Mouse (Mus musculus) ES-Bruce4 (cell line): ENCODE results near the gene Rhou. TPM values are rescaled to one million over a fixed set of nuclear protein-coding genes. Genes with fewer than 3 reads are reported as not detected.

Experiments
- H3K27ac ChIP-seq: 2 replicates; pipeline ENCODE4 v1.5.1; 2012; ENCODE audit warnings: low read length, inconsistent platforms; ENCODE audit not compliant: insufficient read depth
- H3K27me3 ChIP-seq: 2 replicates; pipeline ENCODE4 v1.6.1; 2012; ENCODE audit warnings: mild to moderate bottlenecking, low read length, inconsistent platforms; ENCODE audit not compliant: control insufficient read depth, poor library complexity, insufficient read depth, severe bottlenecking
- H3K36me3 ChIP-seq: 2 replicates; pipeline ENCODE4 v1.6.1; 2012; ENCODE audit warnings: inconsistent platforms, mild to moderate bottlenecking, low read length, moderate library complexity; ENCODE audit not compliant: control insufficient read depth, poor library complexity, insufficient read depth, severe bottlenecking
- H3K4me1 ChIP-seq: one replicate; pipeline ENCODE4 v1.8.1; 2011; ENCODE audit warnings: low read length; ENCODE audit not compliant: control insufficient read depth, insufficient read depth
- H3K4me3 ChIP-seq: 2 replicates; pipeline ENCODE4 v1.5.1; 2011; ENCODE audit warnings: low read depth, mild to moderate bottlenecking, low read length
- H3K9ac ChIP-seq: 2 replicates; pipeline ENCODE4 v1.6.1; 2012; ENCODE audit warnings: low read depth, mild to moderate bottlenecking, inconsistent platforms; ENCODE audit not compliant: poor library complexity, severe bottlenecking
- H3K9me3 ChIP-seq: replicated peaks from 2 replicates; pipeline ENCODE4 v1.6.1; 2012; ENCODE audit warnings: mild to moderate bottlenecking, low read length, inconsistent platforms; ENCODE audit not compliant: control insufficient read depth, poor library complexity, insufficient read depth, severe bottlenecking
- CTCF ChIP-seq: IDR thresholded peaks from one replicate; pipeline ENCODE4 v1.8.1; 2011; ENCODE audit warnings: low read depth, low read length
- EP300 ChIP-seq: IDR thresholded peaks from 2 replicates; pipeline ENCODE4 v1.6.1; 2011; ENCODE audit warnings: low read depth, low read length; ENCODE audit not compliant: insufficient read depth
- POLR2A ChIP-seq: IDR thresholded peaks from one replicate; pipeline ENCODE4 v1.8.1; 2011; ENCODE audit warnings: low read length; ENCODE audit not compliant: insufficient read depth
- polyA plus RNA-seq: library from polyadenylated mRNA; stranded (reverse); fragments of >200 nt; gene quantifications from 2 replicates; pipeline ENCODE4 v1.2.4, GENCODE M21; 2011; ENCODE audit warnings: low read depth; ENCODE audit not compliant: missing spikeins, insufficient read depth, insufficient read length

Rhou gene
- polyA plus RNA-seq, 1 experiment, result 60.7 TPM

DNA sequence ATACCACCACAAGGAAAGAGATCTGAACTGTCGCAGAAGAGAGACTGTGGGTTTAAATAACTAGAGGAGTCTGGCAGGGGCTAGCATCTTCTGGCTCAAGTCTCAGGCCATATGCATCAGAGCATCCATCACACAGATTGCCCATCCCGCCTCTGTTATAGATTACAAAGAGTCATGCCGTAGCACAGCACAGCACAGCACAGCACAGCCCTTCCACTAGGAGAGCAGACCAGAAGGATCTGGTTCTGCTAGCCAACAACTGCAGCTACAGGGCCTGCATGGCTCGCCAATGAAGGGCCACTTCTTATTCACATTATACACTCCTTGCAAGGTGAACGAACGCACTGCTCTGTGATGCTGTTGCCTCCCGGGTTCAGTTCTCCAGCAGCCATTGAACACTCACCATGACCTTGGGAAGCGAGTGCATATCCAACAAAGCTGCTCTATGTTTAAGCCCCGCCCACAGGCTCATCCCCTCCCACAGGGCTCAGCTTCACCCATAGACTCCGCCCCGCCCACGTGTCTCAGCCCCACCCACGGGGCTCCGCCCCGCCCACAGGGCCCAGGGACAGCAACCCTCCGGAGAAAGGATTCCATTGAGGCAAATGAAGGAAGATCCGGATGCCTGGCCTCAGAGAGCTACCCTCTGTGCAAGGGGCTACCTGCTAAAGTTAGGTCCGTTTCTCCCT, 28.5 kb downstream of the Rhou start:
- H3K27me3 ChIP-seq, result no peaks in the 10 kb centered on the region
- H3K36me3 ChIP-seq, result no peaks in the 10 kb centered on the region
- TF ChIP-seq EP300 (no peak), CTCF (no peak), POLR2A (peak; percentile 43)
- peak overlapping the region; percentile 50 for H3K9ac ChIP-seq
- peak overlapping the region; percentile 63 for H3K27ac ChIP-seq
- H3K9me3 ChIP-seq, result no peaks in the 10 kb centered on the region
- peaks cover 3% of the 10 kb centered on the region for H3K4me1 ChIP-seq
- peak overlapping the region; percentile 58 for H3K4me3 ChIP-seq

DNA sequence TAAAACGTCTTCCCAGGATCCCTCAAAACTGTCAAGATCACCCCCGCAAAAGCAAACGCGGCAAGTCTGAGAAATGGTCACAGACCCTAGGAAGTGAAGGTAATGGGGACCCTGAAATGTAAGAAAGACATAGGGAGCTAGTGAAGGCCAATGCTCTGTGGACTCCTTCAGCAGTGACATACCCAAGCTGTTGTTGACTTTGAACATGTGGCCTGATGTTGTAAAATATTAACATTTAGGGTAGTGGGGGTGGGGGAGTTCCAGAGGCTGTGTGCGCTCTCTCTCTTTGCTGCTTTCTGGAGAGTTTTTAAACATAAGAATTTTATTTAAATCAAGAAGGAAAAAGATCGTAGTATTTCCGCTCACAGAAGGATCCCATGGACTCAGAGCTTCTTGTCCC, 29.6 kb downstream of the Rhou start:
- H3K9ac ChIP-seq, result peak overlapping the region; percentile 50
- no peaks in the 10 kb centered on the region for H3K9me3 ChIP-seq
- TF ChIP-seq POLR2A (no peak), CTCF (no peak), EP300 (no peak)
- H3K27ac ChIP-seq, result peak overlapping the region; percentile 65
- no peaks in the 10 kb centered on the region for H3K36me3 ChIP-seq
- peaks cover 7% of the 10 kb centered on the region for H3K4me1 ChIP-seq
- no peak overlapping the region for H3K4me3 ChIP-seq
- no peaks in the 10 kb centered on the region for H3K27me3 ChIP-seq

DNA sequence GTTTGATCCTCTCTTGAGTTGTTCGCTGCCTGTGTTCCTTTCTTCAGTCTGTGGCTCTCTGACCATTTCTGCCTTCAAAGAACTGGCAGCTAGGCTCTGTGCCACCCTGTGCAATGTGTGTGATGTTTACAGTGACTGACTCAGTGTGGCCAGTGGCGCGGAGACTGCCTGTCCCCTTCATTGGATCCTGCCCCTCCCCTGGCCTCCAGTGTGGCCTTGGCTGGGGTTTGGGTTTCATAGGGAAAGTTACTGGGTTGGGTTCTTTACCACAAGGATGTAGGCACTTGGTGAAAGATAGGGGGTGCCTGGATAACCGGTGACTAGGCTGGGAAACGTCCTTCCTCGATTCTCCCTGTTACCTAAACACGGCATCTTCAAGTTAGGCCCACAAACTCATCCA, 31.1 kb downstream of the Rhou start:
- Histone ChIP-seq H3K4me3 (no peak overlapping the region), H3K9me3 (no peaks in the 10 kb centered on the region), H3K27me3 (no peaks in the 10 kb centered on the region), H3K4me1 (peaks cover 7% of the 10 kb centered on the region), H3K27ac (no peak overlapping the region), H3K36me3 (no peaks in the 10 kb centered on the region), H3K9ac (no peak overlapping the region)
- TF ChIP-seq CTCF, result no peak
- no peak for TF ChIP-seq EP300
- no peak for TF ChIP-seq POLR2A

DNA sequence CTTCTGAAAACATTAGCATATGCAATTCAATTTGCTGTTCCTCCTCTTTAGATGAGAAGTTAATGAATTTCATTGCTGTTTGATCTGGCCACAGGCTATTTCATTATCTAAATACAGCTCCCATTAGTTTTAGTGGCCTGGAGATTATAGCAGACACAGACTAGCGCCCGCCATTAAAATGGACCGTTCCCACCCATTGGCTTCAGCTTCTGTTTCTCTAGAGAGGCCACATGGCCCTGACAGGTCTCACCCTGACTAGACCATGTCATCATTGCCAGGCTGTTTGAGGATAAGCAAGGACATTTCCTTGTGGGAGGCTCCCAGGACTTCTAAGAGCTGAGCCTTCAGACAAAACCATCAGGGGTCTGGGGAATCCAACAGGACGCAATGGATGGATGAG, 31.7 kb downstream of the Rhou start:
- TF ChIP-seq POLR2A, result no peak
- TF ChIP-seq CTCF, result no peak
- TF ChIP-seq EP300, result no peak

DNA sequence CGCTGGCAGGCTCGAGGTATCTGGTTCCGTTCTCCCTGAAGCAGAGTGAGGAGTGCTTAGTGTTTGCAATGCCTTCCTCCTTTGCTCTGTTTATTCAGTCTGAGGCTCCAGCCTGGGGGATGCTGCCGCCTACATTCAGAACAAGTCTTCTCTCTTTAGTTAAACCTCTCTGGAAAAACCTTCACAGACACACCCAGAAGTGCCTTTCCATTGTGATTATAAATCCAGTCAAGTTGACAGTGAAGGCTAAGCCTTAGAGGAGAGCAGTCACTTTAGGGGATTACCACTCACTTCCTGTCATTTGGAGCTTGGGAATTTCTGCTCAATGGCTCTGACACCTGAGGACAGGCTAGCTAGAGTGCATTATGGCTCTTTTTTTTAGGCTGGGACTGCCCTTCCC, 34.1 kb downstream of the Rhou start:
- H3K4me3 ChIP-seq, result no peak overlapping the region
- peak overlapping the region; percentile 81 for H3K27ac ChIP-seq
- peaks cover 5% of the 10 kb centered on the region for H3K4me1 ChIP-seq
- no peaks in the 10 kb centered on the region for H3K9me3 ChIP-seq
- TF ChIP-seq CTCF, result no peak
- TF ChIP-seq EP300, result peak; percentile 48; the same call in 1 of the 2 replicates
- no peak for TF ChIP-seq POLR2A
- H3K36me3 ChIP-seq, result no peaks in the 10 kb centered on the region
- no peak overlapping the region for H3K9ac ChIP-seq
- no peaks in the 10 kb centered on the region for H3K27me3 ChIP-seq

More for the DNA sequence above, 31.7 kb downstream of the Rhou start:
- Histone ChIP-seq H3K27ac (no peak overlapping the region), H3K4me1 (peaks cover 7% of the 10 kb centered on the region), H3K36me3 (no peaks in the 10 kb centered on the region), H3K27me3 (no peaks in the 10 kb centered on the region), H3K9me3 (no peaks in the 10 kb centered on the region), H3K9ac (no peak overlapping the region), H3K4me3 (no peak overlapping the region)

DNA sequence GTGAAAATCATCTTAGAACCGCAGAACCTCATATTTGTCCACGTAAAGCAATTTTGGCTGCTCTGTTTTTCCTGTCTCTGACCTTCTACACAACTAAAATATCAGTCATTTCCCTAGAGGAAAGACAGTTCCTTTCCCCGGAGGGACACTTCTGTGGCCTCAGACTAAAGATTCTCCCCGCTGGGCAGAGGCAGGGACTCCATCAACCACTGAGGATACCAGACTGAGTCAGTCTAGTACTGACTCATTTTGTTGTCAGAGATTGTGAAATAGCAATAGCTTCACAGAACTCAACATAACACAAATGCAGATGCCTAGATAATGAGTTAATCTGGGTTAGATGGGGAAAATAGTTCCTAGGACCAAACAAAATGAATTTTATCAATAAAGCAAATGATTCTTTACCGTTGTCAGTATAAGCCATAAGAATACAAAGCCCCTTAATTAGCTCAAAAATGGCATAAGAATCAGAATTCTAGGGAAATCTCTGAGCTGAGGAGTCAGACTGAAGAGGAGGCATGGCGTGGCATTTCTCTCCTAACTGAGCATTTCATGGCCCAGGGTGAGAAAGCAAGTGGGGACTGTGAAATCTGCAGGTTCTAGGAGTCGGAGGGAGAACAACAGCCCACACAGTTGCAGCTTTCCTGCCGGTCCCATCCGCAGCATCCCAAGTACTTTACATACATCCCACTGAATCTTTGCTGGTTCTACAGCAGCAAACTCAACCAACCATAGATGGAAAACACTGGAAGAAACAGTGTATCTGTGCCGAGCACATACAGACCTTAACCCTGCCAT, 38.6 kb downstream of the Rhou start:
- no peaks in the 10 kb centered on the region for H3K9me3 ChIP-seq
- TF ChIP-seq POLR2A, result no peak
- TF ChIP-seq CTCF, result no peak
- no peak for TF ChIP-seq EP300
- no peaks in the 10 kb centered on the region for H3K36me3 ChIP-seq
- H3K9ac ChIP-seq, result no peak overlapping the region
- no peaks in the 10 kb centered on the region for H3K27me3 ChIP-seq
- H3K27ac ChIP-seq, result no peak overlapping the region
- no peak overlapping the region for H3K4me3 ChIP-seq
- H3K4me1 ChIP-seq, result peaks cover 3% of the 10 kb centered on the region
